Mouse (Mus musculus) limb, embryonic 14.5 days (tissue): ENCODE measurements around the gene Hlcs. TPM values are rescaled to one million over a fixed set of nuclear protein-coding genes. Genes with fewer than 3 reads are reported as not detected.

Source experiments
- ATAC-seq: fragments of 200-750 bp; cut with Nextera tagmentation; 2 replicates; pipeline ENCODE4 v1.8.0; 2017; ENCODE audit warnings: low read depth, moderate number of reproducible peaks, moderate TSS enrichment; ENCODE audit not compliant: low FRiP score
- DNase-seq: peaks from one replicate; pipeline ENCODE4 v3.0.0-alpha.2; 2015; ENCODE audit warnings: low spot score
- H3K27ac ChIP-seq: fragments of 300-500 bp; sonication (generic); replicated peaks from 2 replicates; pipeline ENCODE4 v1.5.1; 2014; ENCODE audit warnings: low read depth, mild to moderate bottlenecking, low read length, moderate library complexity, mixed read lengths
- H3K27me3 ChIP-seq: fragments of 300-500 bp; sonication (generic); 2 replicates; pipeline ENCODE4 v1.6.1; 2014; ENCODE audit warnings: low read length, mixed read lengths; ENCODE audit not compliant: control insufficient read depth, insufficient read depth
- H3K36me3 ChIP-seq: fragments of 300-500 bp; sonication (generic); 2 replicates; pipeline ENCODE4 v1.6.1; 2014; ENCODE audit warnings: mild to moderate bottlenecking, low read length, moderate library complexity, mixed read lengths; ENCODE audit not compliant: control insufficient read depth, insufficient read depth
- H3K4me1 ChIP-seq: fragments of 300-500 bp; sonication (generic); 2 replicates; pipeline ENCODE4 v1.6.1; 2014; ENCODE audit warnings: antibody characterized with exemption, low read length, mixed read lengths; ENCODE audit not compliant: control insufficient read depth, insufficient read depth
- H3K4me2 ChIP-seq: fragments of 300-500 bp; sonication (generic); replicated peaks from 2 replicates; pipeline ENCODE4 v1.6.1; 2014; ENCODE audit warnings: low read depth, mild to moderate bottlenecking, low read length, moderate library complexity; ENCODE audit not compliant: severe bottlenecking
- H3K4me3 ChIP-seq: fragments of 300-500 bp; sonication (generic); replicated peaks from 2 replicates; pipeline ENCODE4 v1.5.1; 2014; ENCODE audit warnings: low read length
- H3K9ac ChIP-seq: fragments of 300-500 bp; sonication (generic); 2 replicates; pipeline ENCODE4 v1.6.1; 2014; ENCODE audit warnings: mild to moderate bottlenecking, low read depth, low read length, moderate library complexity; ENCODE audit not compliant: severe bottlenecking
- H3K9me3 ChIP-seq: fragments of 300-500 bp; sonication (generic); 2 replicates; pipeline ENCODE4 v1.6.1; 2016; ENCODE audit warnings: low read length; ENCODE audit not compliant: control insufficient read depth
- POLR2A ChIP-seq: fragments of 200-500 bp; IDR thresholded peaks from 2 replicates; pipeline ENCODE4 v1.8.0; 2012; ENCODE audit warnings: inconsistent platforms, mild to moderate bottlenecking, moderate library complexity, borderline replicate concordance; ENCODE audit not compliant: insufficient read depth, insufficient read length; ENCODE audit errors: extremely low read depth
- WGBS: fragments of 180-500 bp; shearing (Covaris S2); extraction: QIAGEN DNeasy Blood & Tissue Kit; methylation state at CpG from one replicate; pipeline ENCODE4 v1.1.7; 2014; 5-methylcytosine and 5-hydroxymethylcytosine counted together
- polyA plus RNA-seq, 2 experiments: library from polyadenylated mRNA; depleted of rRNA in 1 of 2; stranded (reverse) in 1 of 2; unstranded in 1 of 2; fragments of >200 nt; fragmentation: Nextera tagmentation in 1 of 2; extraction: Ambion mirVana in 1 of 2; gene quantifications; 2 replicates each; pipeline versions ENCODE4 v1.2.1 to v1.2.3; 2012 to 2014

The Hlcs gene
- polyA plus RNA-seq, 2 experiments, result 6.3 to 7.1 TPM

GRCm38 (mm10) chr16:94289138-94290072, 24.0 kb downstream of the Hlcs start:
- no peak for TF ChIP-seq POLR2A
- peak overlapping the region; percentile 76 for H3K9ac ChIP-seq
- WGBS, result 14% methylated on average over 28 of the region's 39 CpGs
- no peaks in the 10 kb centered on the region for H3K36me3 ChIP-seq
- H3K9me3 ChIP-seq, result no peaks in the 10 kb centered on the region
- peak overlapping the region; percentile 84 for H3K4me3 ChIP-seq
- peaks cover 3% of the 10 kb centered on the region; the same call in 1 of the 2 replicates for H3K4me1 ChIP-seq
- no peaks in the 10 kb centered on the region for H3K27me3 ChIP-seq
- DNase-seq (peak; percentile 14), ATAC-seq (peak; percentile 46)
- peak overlapping the region; percentile 98 for H3K4me2 ChIP-seq
- no peak overlapping the region for H3K27ac ChIP-seq

DNA sequence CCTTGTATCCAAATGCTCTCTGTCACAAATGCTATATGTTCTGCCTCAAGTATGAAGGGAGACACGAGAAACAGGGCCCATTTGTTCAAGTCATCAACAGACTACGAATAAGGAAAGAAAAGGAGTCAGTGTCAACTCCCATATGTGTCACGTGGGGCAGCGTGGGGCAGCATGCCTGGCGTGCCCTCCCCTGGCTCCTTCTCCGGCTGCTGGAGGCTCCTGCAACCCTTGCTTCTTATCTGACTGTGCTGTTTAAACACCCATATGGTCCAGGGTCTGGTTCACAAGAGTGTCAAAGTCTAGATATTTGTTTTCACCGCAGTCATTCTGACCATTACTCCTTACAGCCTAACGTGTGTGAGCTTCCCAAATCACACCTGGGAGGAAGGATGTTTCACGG, 25.5 kb downstream of the Hlcs start:
- H3K27ac ChIP-seq, result no peak overlapping the region
- TF ChIP-seq POLR2A, result no peak
- H3K4me1 ChIP-seq, result peaks cover 3% of the 10 kb centered on the region; the same call in 1 of the 2 replicates
- no peak overlapping the region for H3K4me3 ChIP-seq
- WGBS, result 83% methylated on average over 9 of the region's 9 CpGs
- H3K4me2 ChIP-seq, result no peak overlapping the region
- ATAC-seq, result no peak
- H3K36me3 ChIP-seq, result no peaks in the 10 kb centered on the region
- DNase-seq, result no peak
- H3K9ac ChIP-seq, result no peak overlapping the region
- H3K9me3 ChIP-seq, result no peaks in the 10 kb centered on the region
- no peaks in the 10 kb centered on the region for H3K27me3 ChIP-seq

DNA sequence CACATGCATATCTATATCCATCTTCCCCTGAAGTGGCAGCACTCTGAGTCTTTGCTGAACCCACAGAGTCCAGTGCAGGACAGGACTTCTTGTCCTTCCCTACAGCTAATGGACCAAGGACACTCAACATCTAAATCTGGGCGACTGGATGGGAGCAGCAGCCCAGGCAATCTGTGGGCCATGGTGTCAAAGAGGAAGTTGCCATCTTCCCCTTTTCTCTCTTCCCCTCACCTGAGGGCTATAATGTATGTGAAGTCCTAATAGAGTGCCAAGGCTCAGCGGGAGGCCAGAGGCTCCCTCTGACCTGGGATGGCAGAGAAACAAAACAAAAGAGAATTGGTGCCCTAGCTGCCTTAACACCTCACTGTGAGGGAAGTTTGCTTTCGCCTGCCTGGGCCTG, 29.4 kb downstream of the Hlcs start:
- H3K36me3 ChIP-seq, result peaks cover 4% of the 10 kb centered on the region; the same call in 1 of the 2 replicates
- TF ChIP-seq POLR2A, result no peak
- no peak overlapping the region for H3K4me2 ChIP-seq
- no peak overlapping the region for H3K9ac ChIP-seq
- H3K27ac ChIP-seq, result no peak overlapping the region
- ATAC-seq (no peak), DNase-seq (no peak)
- no peaks in the 10 kb centered on the region for H3K27me3 ChIP-seq
- H3K4me3 ChIP-seq, result no peak overlapping the region
- 93% methylated on average over 3 of the region's 3 CpGs for WGBS
- H3K9me3 ChIP-seq, result 0 out of 2 replicates have a peak, but pooled peaks cover 4% of the 10 kb centered on the region
- H3K4me1 ChIP-seq, result 0 out of 2 replicates have a peak, but pooled peaks cover under 1% of the 10 kb centered on the region

GRCm38 (mm10) chr16:94270826-94271225, 42.5 kb downstream of the Hlcs start:
- DNase-seq (no peak), ATAC-seq (no peak)
- Histone ChIP-seq H3K27me3 (no peaks in the 10 kb centered on the region), H3K4me1 (no peaks in the 10 kb centered on the region; the same call in 1 of the 2 replicates), H3K27ac (no peak overlapping the region), H3K4me2 (no peak overlapping the region), H3K9me3 (no peaks in the 10 kb centered on the region), H3K9ac (no peak overlapping the region), H3K36me3 (no peaks in the 10 kb centered on the region; the same call in 1 of the 2 replicates), H3K4me3 (no peak overlapping the region)
- 85% methylated on average over 6 of the region's 6 CpGs for WGBS
- no peak for TF ChIP-seq POLR2A

- Histone ChIP-seq H3K4me2 (peak overlapping the region; percentile 32; the same call in 1 of the 2 replicates), H3K27me3 (no peaks in the 10 kb centered on the region), H3K4me1 (peaks cover 8% of the 10 kb centered on the region), H3K9ac (no peak overlapping the region), H3K36me3 (no peaks in the 10 kb centered on the region; the same call in 1 of the 2 replicates), H3K27ac (no peak overlapping the region), H3K4me3 (no peak overlapping the region), H3K9me3 (no peaks in the 10 kb centered on the region)
- DNase-seq (peak; percentile 88), ATAC-seq (peak; percentile 71)
- no peak for TF ChIP-seq POLR2A
- WGBS, result 3% methylated on average over 9 of the region's 9 CpGs
Observed at GRCm38 (mm10) chr16:94269635-94270034, 43.7 kb downstream of the Hlcs start.
